Mouse (Mus musculus) thymus, adult 2 months (tissue): ENCODE data around the gene N4bp2l1.

Experiments
- CTCF ChIP-seq: fragments of 200-500 bp; IDR thresholded peaks from 2 replicates; pipeline ENCODE4 v1.5.1; 2012; ENCODE audit warnings: mild to moderate bottlenecking, control low read depth, low read length, moderate library complexity, borderline replicate concordance; ENCODE audit not compliant: control insufficient read depth, poor library complexity, insufficient read depth; ENCODE audit errors: extremely low read depth
- POLR2A ChIP-seq: fragments of 200-500 bp; IDR thresholded peaks from 2 replicates; pipeline ENCODE4 v1.6.1; 2012; ENCODE audit warnings: mild to moderate bottlenecking, low read length, control low read depth, moderate library complexity; ENCODE audit not compliant: control insufficient read depth, poor library complexity, insufficient read depth; ENCODE audit errors: extremely low read depth

GRCm38 (mm10) chr5:150616216-150616615 is 19.2 kb upstream of the N4bp2l1 start:
- TF ChIP-seq POLR2A: no peak
- no peak for TF ChIP-seq CTCF
